Mouse (Mus musculus) C2C12 (cell line): ENCODE results near the gene Olfr1404.

Source experiments
- CTCF ChIP-seq: IDR thresholded peaks from one replicate; pipeline ENCODE4 v1.5.1; 2011; ENCODE audit not compliant: control insufficient read depth, insufficient read depth, insufficient read length
- FOSL1 ChIP-seq: IDR thresholded peaks from one replicate; pipeline ENCODE4 v1.8.0; 2011; ENCODE audit warnings: mild to moderate bottlenecking, low read length; ENCODE audit not compliant: poor library complexity, insufficient read depth, severe bottlenecking
- MAX ChIP-seq: IDR thresholded peaks from one replicate; pipeline ENCODE4 v1.6.1; 2011; ENCODE audit warnings: mild to moderate bottlenecking, control low read depth
- USF1 ChIP-seq: IDR thresholded peaks from one replicate; pipeline ENCODE4 v1.6.1; 2011; ENCODE audit warnings: low read depth, mild to moderate bottlenecking, control low read depth, moderate library complexity

DNA sequence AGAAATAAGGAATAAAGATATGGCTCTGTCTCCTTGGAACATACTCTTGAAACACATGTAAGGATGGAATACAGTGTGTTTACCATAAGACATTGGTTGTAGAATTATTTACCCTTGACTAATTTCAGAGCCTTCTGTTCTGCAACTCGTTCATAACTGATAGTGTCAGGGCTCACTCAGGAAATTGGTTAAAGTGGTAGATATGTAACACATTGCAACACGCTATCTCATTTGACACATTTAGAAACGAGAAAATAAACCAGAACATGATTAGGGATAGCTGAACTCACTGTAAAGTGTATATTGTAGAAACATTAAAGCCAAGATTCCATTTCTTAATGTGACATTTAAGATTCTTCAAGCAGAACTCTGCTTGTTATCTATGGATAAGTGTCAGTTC, 20.1 kb upstream of the Olfr1404 start:
- TF ChIP-seq USF1 (no peak), CTCF (no peak), FOSL1 (no peak), MAX (no peak)
